8 mouse cellular contexts compared by ENCODE assay signal in the genomic region with DNA sequence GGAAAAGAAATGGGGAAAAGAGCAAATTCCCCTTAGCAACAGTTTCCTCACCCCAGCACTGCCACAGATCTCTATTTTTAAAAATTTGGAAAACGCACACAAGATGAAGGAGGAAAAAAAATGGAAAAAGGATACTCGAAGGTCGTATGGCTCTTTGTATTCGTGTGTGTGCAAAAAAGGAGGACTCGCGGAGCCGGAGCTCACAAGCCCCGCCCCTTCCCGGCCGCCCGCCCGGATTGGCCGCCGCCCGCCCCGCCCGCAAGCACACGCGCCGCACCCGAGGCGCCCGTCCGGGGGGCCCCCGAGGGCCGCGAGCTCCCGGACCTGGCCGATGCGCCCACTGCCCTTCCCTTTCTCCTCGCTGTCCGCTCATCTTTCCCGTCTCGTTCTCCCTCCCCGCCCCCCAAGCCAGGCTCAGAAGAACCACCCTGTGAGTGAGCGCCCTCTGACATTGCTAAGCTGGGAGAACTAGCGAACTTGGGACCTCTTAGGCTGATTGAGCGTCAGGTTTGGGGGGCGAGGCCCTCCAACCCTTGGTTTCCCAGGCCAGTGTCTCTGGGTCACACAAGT. TPM values are rescaled to one million over a fixed set of nuclear protein-coding genes. Genes with fewer than 3 reads are reported as not detected.
DNase-seq lines count a peak whose midpoint lies in the region; ATAC-seq and TF ChIP-seq lines count a peak whose summit lies in the region.

A gene (minus strand): TSS at position 242 of the 570 bp plus-strand sequence.

- TF ChIP-seq CTCF in kidney, adult 2 months (conservative IDR thresholded peaks at IDR 0.05; ENCODE audit: insufficient read depth, insufficient read length, low read depth, low read length) = no peak

- H3K9me3 ChIP-seq in embryonic facial prominence, embryonic 11.5 days (replicated peaks; ENCODE audit: control insufficient read depth, low read length) = no peaks in the 10 kb centered on the region

- H3K4me3 ChIP-seq in embryonic facial prominence, embryonic 11.5 days (ENCODE audit: low read depth, low read length) = peak within 1 kb of the TSS; percentile 49
- peak within 1 kb of the TSS; percentile 64 for H3K4me3 ChIP-seq in kidney, adult 2 months (ENCODE audit: insufficient read depth, low read depth, low read length)

- under 1% methylated on average over 39 of the region's 39 CpGs for WGBS in embryonic facial prominence, embryonic 11.5 days
- under 1% methylated on average over 39 of the region's 39 CpGs for WGBS in kidney, adult 2 months

- no peak; the same call in 1 of the 2 replicates for ATAC-seq in embryonic facial prominence, embryonic 11.5 days (replicated peaks; ENCODE audit: insufficient number of reproducible peaks, low FRiP score, low TSS enrichment, low read depth)
- ATAC-seq in monocyte, adult 5-6 weeks (replicated peaks; ENCODE audit: insufficient number of reproducible peaks, low FRiP score, low TSS enrichment, poor library complexity, severe bottlenecking) = peak; percentile 28; the same call in 1 of the 2 replicates

- no peak for TF ChIP-seq POLR2A in kidney, adult 2 months (IDR thresholded peaks at IDR 0.05; ENCODE audit: low read depth, low read length)

- peak within 1 kb of the TSS; percentile 53 for H3K4me2 ChIP-seq in embryonic facial prominence, embryonic 11.5 days (ENCODE audit: low read depth, low read length)

- H3K9ac ChIP-seq in embryonic facial prominence, embryonic 11.5 days (replicated peaks; ENCODE audit: low read length) = peak within 1 kb of the TSS; percentile 68

- 0 out of 2 replicates have a peak within 1 kb of the TSS, but pooled peaks have one; percentile 28 for H3K27ac ChIP-seq in embryonic facial prominence, embryonic 11.5 days (replicated peaks; ENCODE audit: low read depth, low read length)
- H3K27ac ChIP-seq in kidney, adult 2 months (ENCODE audit: insufficient read depth, low read depth, low read length) = peak within 1 kb of the TSS; percentile 39

- no peaks in the 10 kb centered on the region for H3K4me1 ChIP-seq in embryonic facial prominence, embryonic 11.5 days (ENCODE audit: control insufficient read depth, insufficient read depth, low read length)
- no peaks in the 10 kb centered on the region; the same call in 1 of the 2 replicates for H3K4me1 ChIP-seq in kidney, adult 2 months (ENCODE audit: control insufficient read depth, insufficient read depth, low read length)

- no peaks in the 10 kb centered on the region for H3K36me3 ChIP-seq in embryonic facial prominence, embryonic 11.5 days (replicated peaks; ENCODE audit: control insufficient read depth, insufficient read depth, low read depth, low read length)
- no peaks in the 10 kb centered on the region for H3K36me3 ChIP-seq in kidney, adult 2 months (ENCODE audit: control insufficient read depth, insufficient read depth, low read length)

- no peaks in the 10 kb centered on the region for H3K27me3 ChIP-seq in embryonic facial prominence, embryonic 11.5 days (ENCODE audit: control insufficient read depth, insufficient read depth, low read length)
- H3K27me3 ChIP-seq in kidney, adult 2 months (replicated peaks; ENCODE audit: control insufficient read depth, insufficient read depth, low read length) = no peaks in the 10 kb centered on the region

- DNase-seq in left cerebral cortex, adult 18-20 months (ENCODE audit: low spot score in 2 of 2) = peak; percentile 71 to 78
- no peak for DNase-seq in left cerebral cortex, adult 11 months (ENCODE audit: low spot score)
- DNase-seq in embryonic facial prominence, embryonic 11.5 days (ENCODE audit: low spot score) = peak; percentile 85
- peak; percentile 84 to 85 for DNase-seq in heart, adult 18-20 months
- DNase-seq in kidney, adult 2 months = peak; percentile 89
- peak; percentile 95 for DNase-seq in liver
- peak; percentile 78 to 81 for DNase-seq in spleen, postnatal 36 days (ENCODE audit: low spot score in 2 of 2)

RNA-seq across cellular contexts. Expression of the gene that starts here (rescaled TPM):
- total RNA-seq in left cerebral cortex, adult 18-20 months (2021) = 1 to 10 TPM; 8.3 to 9.3 TPM
- 5.1 and 7.7 TPM in 2 replicates for polyA plus RNA-seq in embryonic facial prominence, embryonic 11.5 days (2014; fragmentation: Nextera tagmentation; extraction: Ambion mirVana)
- 1 to 10 TPM; 3.0 to 6.1 TPM for total RNA-seq in heart, adult 18-20 months (2021)
- polyA plus RNA-seq in kidney, adult 2 months (2012; rRNA removed) = 6.5 and 8.1 TPM in 2 replicates
- total RNA-seq in monocyte, adult 5-6 weeks (2017) = 0.21 to 3.2 TPM (median 2.4 TPM) in 3 replicates
